Mouse (Mus musculus): Measurements from ENCODE around the gene Necab2. TPM values are rescaled to one million over a fixed set of nuclear protein-coding genes. Genes with fewer than 3 reads are reported as not detected.

Gene Necab2
- polyA plus RNA-seq, 1 experiment from 2014 or later = not detected

DNA sequence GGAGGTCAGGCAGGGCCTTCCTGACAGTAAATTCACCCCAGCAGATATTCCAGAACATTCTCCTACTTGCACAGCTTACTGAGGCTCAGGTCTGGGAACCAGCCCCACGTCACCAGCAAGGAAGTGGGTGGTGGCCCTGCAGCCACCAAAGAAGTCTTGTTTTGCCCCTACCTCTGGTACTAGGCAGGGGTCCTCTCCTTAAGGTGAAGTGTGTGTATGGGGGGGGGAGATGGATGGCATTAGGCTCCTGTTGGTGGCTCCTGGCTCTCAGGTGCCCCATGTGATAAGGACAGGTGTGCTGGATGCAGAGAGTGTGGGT lies 5.6 kb upstream of the Necab2 start:
- TF ChIP-seq EP300 (IDR thresholded peaks at IDR 0.05; ENCODE audit: low read depth) (no peak), CTCF (IDR thresholded peaks at IDR 0.05; ENCODE audit: low read depth) (no peak)
- Histone ChIP-seq H3K4me3 (ENCODE audit: low read depth, low read length) (no peak overlapping the region), H3K9me3 (ENCODE audit: low read length) (no peaks in the 10 kb centered on the region), H3K36me3 (replicated peaks; ENCODE audit: insufficient read depth, low read length) (peaks cover 44% of the 10 kb centered on the region), H3K4me2 (ENCODE audit: low read depth, low read length) (no peak overlapping the region), H3K27ac (ENCODE audit: low read depth) (no peak overlapping the region), H3K4me1 (ENCODE audit: insufficient read depth) (peaks cover 16% of the 10 kb centered on the region), H3K9ac (replicated peaks) (no peak overlapping the region), H3K27me3 (ENCODE audit: insufficient read depth, low read length) (no peaks in the 10 kb centered on the region)
- 29% methylated on average over 1 of the region's 1 CpGs for WGBS (ENCODE audit: insufficient replicate concordance)
- ATAC-seq = no peak
- no peak for DNase-seq

DNA sequence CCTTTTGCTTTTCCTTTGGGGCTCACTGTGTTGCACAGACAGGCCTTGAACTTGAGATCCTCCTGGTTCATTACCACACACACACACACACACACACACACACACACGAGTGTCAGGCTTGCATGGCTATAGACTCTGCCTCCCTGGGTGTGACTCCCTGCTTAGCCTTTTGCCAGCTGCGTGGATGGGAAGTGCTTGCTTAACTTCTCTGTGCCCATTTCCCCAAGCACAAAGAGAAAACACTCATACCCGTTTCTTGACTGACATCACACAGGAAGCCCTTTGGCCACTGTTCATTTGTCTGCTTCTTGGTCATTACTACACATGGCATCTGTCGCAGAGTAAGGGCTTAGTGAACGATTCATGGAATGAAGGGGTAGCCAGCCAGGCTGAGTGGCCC lies 4.5 kb upstream of the Necab2 start:
- ATAC-seq (no peak), DNase-seq (no peak)
- Histone ChIP-seq H3K4me2 (ENCODE audit: low read depth, low read length) (no peak overlapping the region), H3K27me3 (ENCODE audit: insufficient read depth, low read length) (peaks cover 7% of the 10 kb centered on the region; the same call in 1 of the 2 replicates), H3K27ac (ENCODE audit: low read depth) (no peak overlapping the region), H3K9me3 (ENCODE audit: low read length) (no peaks in the 10 kb centered on the region), H3K4me1 (ENCODE audit: insufficient read depth) (peaks cover 11% of the 10 kb centered on the region), H3K4me3 (ENCODE audit: low read depth, low read length) (no peak overlapping the region), H3K36me3 (replicated peaks; ENCODE audit: insufficient read depth, low read length) (peaks cover 44% of the 10 kb centered on the region), H3K9ac (replicated peaks) (no peak overlapping the region)
- 49% methylated on average over 5 of the region's 5 CpGs for WGBS (ENCODE audit: insufficient replicate concordance)
- TF ChIP-seq CTCF (IDR thresholded peaks at IDR 0.05; ENCODE audit: low read depth) (no peak), EP300 (IDR thresholded peaks at IDR 0.05; ENCODE audit: low read depth) (no peak)

GRCm38 (mm10) chr8:119442970-119443369 lies 3.5 kb upstream of the Necab2 start:
- 89% methylated on average over 8 of the region's 8 CpGs for WGBS (ENCODE audit: insufficient replicate concordance)
- Histone ChIP-seq H3K4me2 (ENCODE audit: low read depth, low read length) (no peak overlapping the region), H3K36me3 (replicated peaks; ENCODE audit: insufficient read depth, low read length) (peaks cover 44% of the 10 kb centered on the region), H3K9ac (replicated peaks) (no peak overlapping the region), H3K4me1 (ENCODE audit: insufficient read depth) (peaks cover 11% of the 10 kb centered on the region), H3K27me3 (ENCODE audit: insufficient read depth, low read length) (peaks cover 17% of the 10 kb centered on the region), H3K27ac (ENCODE audit: low read depth) (no peak overlapping the region), H3K9me3 (ENCODE audit: low read length) (no peaks in the 10 kb centered on the region), H3K4me3 (ENCODE audit: low read depth, low read length) (no peak overlapping the region)
- ATAC-seq = no peak
- TF ChIP-seq CTCF (IDR thresholded peaks at IDR 0.05; ENCODE audit: low read depth) (no peak), EP300 (IDR thresholded peaks at IDR 0.05; ENCODE audit: low read depth) (no peak)
- DNase-seq = no peak

GRCm38 (mm10) chr8:119446990-119447780 lies 666 bp downstream of the Necab2 start:
- no peak overlapping the region for H3K9ac ChIP-seq (replicated peaks)
- peaks cover 36% of the 10 kb centered on the region for H3K27me3 ChIP-seq (ENCODE audit: insufficient read depth, low read length)
- DNase-seq (no peak), ATAC-seq (peak; percentile 16)
- no peaks in the 10 kb centered on the region for H3K4me1 ChIP-seq (ENCODE audit: insufficient read depth)
- peaks cover 30% of the 10 kb centered on the region for H3K36me3 ChIP-seq (replicated peaks; ENCODE audit: insufficient read depth, low read length)
- WGBS (ENCODE audit: insufficient replicate concordance) = 3% methylated on average over 30 of the region's 80 CpGs
- H3K9me3 ChIP-seq (ENCODE audit: low read length) = no peaks in the 10 kb centered on the region
- no peak overlapping the region for H3K27ac ChIP-seq (ENCODE audit: low read depth)
- peak overlapping the region; percentile 40; the same call in 1 of the 2 replicates for H3K4me3 ChIP-seq (ENCODE audit: low read depth, low read length)
- peak overlapping the region; percentile 71 for H3K4me2 ChIP-seq (ENCODE audit: low read depth, low read length)
- no peak for TF ChIP-seq EP300 (IDR thresholded peaks at IDR 0.05; ENCODE audit: low read depth)
- no peak for TF ChIP-seq CTCF (IDR thresholded peaks at IDR 0.05; ENCODE audit: low read depth)

GRCm38 (mm10) chr8:119447781-119448170 lies 1.3 kb downstream of the Necab2 start:
- no peak overlapping the region for H3K4me3 ChIP-seq (ENCODE audit: low read depth, low read length)
- no peak overlapping the region for H3K4me2 ChIP-seq (ENCODE audit: low read depth, low read length)
- no peaks in the 10 kb centered on the region for H3K9me3 ChIP-seq (ENCODE audit: low read length)
- H3K27ac ChIP-seq (ENCODE audit: low read depth) = no peak overlapping the region
- TF ChIP-seq CTCF (IDR thresholded peaks at IDR 0.05; ENCODE audit: low read depth) (no peak), EP300 (IDR thresholded peaks at IDR 0.05; ENCODE audit: low read depth) (no peak)
- no peak for ATAC-seq
- no peaks in the 10 kb centered on the region for H3K4me1 ChIP-seq (ENCODE audit: insufficient read depth)
- no peak overlapping the region for H3K9ac ChIP-seq (replicated peaks)
- WGBS (ENCODE audit: insufficient replicate concordance) = 8% methylated on average over 17 of the region's 17 CpGs
- DNase-seq = no peak
- H3K36me3 ChIP-seq (replicated peaks; ENCODE audit: insufficient read depth, low read length) = peaks cover 24% of the 10 kb centered on the region
- H3K27me3 ChIP-seq (ENCODE audit: insufficient read depth, low read length) = peaks cover 38% of the 10 kb centered on the region

GRCm38 (mm10) chr8:119449627-119450026 lies 3.1 kb downstream of the Necab2 start:
- Histone ChIP-seq H3K9ac (replicated peaks) (no peak overlapping the region), H3K9me3 (ENCODE audit: low read length) (no peaks in the 10 kb centered on the region), H3K36me3 (replicated peaks; ENCODE audit: insufficient read depth, low read length) (peaks cover 11% of the 10 kb centered on the region), H3K27ac (ENCODE audit: low read depth) (no peak overlapping the region), H3K4me2 (ENCODE audit: low read depth, low read length) (no peak overlapping the region), H3K4me3 (ENCODE audit: low read depth, low read length) (no peak overlapping the region), H3K4me1 (ENCODE audit: insufficient read depth) (no peaks in the 10 kb centered on the region), H3K27me3 (ENCODE audit: insufficient read depth, low read length) (peaks cover 38% of the 10 kb centered on the region)
- TF ChIP-seq EP300 (IDR thresholded peaks at IDR 0.05; ENCODE audit: low read depth) (no peak), CTCF (IDR thresholded peaks at IDR 0.05; ENCODE audit: low read depth) (no peak)
- DNase-seq (no peak), ATAC-seq (no peak)
- 72% methylated on average over 11 of the region's 12 CpGs for WGBS (ENCODE audit: insufficient replicate concordance)

All from liver, postnatal 0 days (tissue).